Mouse (Mus musculus) heart, postnatal 0 days (tissue): ENCODE data around the gene Evi5.

Experiments used
- CTCF ChIP-seq: IDR thresholded peaks from 2 replicates; pipeline ENCODE4 v1.5.1; 2016; ENCODE audit warnings: antibody characterized with exemption, control low read depth, low read depth
- EP300 ChIP-seq: IDR thresholded peaks from 2 replicates; pipeline ENCODE4 v1.6.1; 2016; ENCODE audit warnings: antibody characterized with exemption, low read depth

DNA sequence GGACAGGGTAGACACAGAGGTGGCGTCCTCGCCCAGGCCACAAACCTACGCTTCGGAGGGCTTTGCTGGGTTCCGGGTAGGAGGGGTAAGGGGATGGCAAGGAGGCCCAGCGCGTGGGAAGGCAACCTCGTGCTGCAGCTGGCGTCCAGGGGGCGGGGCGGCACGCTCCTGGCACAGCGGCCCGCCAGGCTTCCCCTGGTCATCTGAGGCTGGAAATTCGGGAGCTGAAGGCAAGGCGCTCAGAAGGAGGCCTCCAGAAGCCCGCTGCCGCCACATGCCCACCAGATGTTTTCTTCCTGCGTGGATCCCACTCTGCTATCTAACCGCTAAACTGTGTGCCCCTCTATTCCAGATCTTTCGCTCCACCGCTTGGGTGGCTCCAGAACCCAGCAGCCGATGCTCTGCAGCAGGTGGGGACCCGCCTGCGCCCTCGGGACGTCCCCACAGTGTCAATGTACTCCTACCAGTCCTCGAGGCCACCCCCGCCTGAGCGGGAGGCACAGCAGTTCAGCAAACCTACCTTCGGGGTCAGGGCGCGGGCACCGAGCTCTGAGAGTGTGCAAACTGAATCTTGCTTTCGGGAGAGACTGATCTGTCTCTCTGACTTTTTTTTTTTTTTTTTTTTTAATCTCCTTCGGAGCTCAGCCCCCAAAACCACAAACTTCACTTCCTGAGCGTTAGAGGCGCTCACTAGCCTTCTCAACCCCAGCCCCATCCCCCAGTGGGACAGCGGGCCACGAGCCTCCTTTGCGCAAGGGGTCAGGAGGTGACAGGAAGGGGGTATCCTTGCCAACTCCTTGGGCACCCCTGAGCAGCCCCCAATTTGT lies 149.3 kb downstream of the Evi5 start, which contains the start of gene Gfi1:
- no peak for TF ChIP-seq CTCF
- TF ChIP-seq EP300 = no peak
